Mouse (Mus musculus) heart, postnatal 0 days (tissue): ENCODE data around the gene Syt8.

ENCODE experiments used
- CTCF ChIP-seq: IDR thresholded peaks from 2 replicates; pipeline ENCODE4 v1.5.1; 2016; ENCODE audit warnings: antibody characterized with exemption, control low read depth, low read depth
- EP300 ChIP-seq: IDR thresholded peaks from 2 replicates; pipeline ENCODE4 v1.6.1; 2016; ENCODE audit warnings: antibody characterized with exemption, low read depth

- no peak for TF ChIP-seq CTCF
- no peak for TF ChIP-seq EP300
Measured at GRCm38 (mm10) chr7:142445324-142445723, 10.7 kb downstream of the Syt8 start.
